Mouse (Mus musculus): Measurements from ENCODE around the gene Olfr293.

Olfr293 gene

GRCm38 (mm10) chr7:86648761-86649160, at the start of gene Olfr293:
TSS of gene Olfr293 (plus strand) at chr7:86649061.
- in situ Hi-C loops (cut with MboI), result no loop called here

GRCm38 (mm10) chr7:86616543-86616942, 32.3 kb upstream of the Olfr293 start, which contains the start of gene Olfr294:
TSS of gene Olfr294 (minus strand) at chr7:86616643.
- in situ Hi-C loops (cut with MboI), result no loop called here

- in situ Hi-C loops (cut with MboI), result no loop called here
Measured at GRCm38 (mm10) chr7:86688030-86688429, 39.2 kb downstream of the Olfr293 start, which contains the start of gene Olfr292. TSS of gene Olfr292 (plus strand) at chr7:86688330.
